In genomic region chr5:137759971-137760412, GRCm38 (mm10) we compare ENCODE assay signal across 8 mouse cellular contexts. TPM values are rescaled to one million over a fixed set of nuclear protein-coding genes. Genes with fewer than 3 reads are reported as not detected.
DNase-seq lines count a peak whose midpoint lies in the region; ATAC-seq and TF ChIP-seq lines count a peak whose summit lies in the region.

No protein-coding gene starts in this region.

- peak; percentile 75 for ATAC-seq in embryonic facial prominence, embryonic 13.5 days (ENCODE audit: insufficient number of reproducible peaks, insufficient read depth, low FRiP score, low TSS enrichment, low read depth)
- ATAC-seq in limb, embryonic 13.5 days (ENCODE audit: low FRiP score, low read depth), result peak; percentile 37; the same call in 1 of the 2 replicates
- ATAC-seq in midbrain, embryonic 16.5 days, result peak; percentile 76

- H3K27me3 ChIP-seq in embryonic facial prominence, embryonic 13.5 days, result no peaks in the 10 kb centered on the region
- H3K27me3 ChIP-seq in kidney, adult 2 months (replicated peaks; ENCODE audit: control insufficient read depth, insufficient read depth, low read length), result no peaks in the 10 kb centered on the region
- no peaks in the 10 kb centered on the region for H3K27me3 ChIP-seq in limb, embryonic 13.5 days
- H3K27me3 ChIP-seq in midbrain, embryonic 16.5 days (ENCODE audit: control insufficient read depth, insufficient read depth, low read depth, low read length), result no peaks in the 10 kb centered on the region

- DNase-seq in 3T3-L1 (ENCODE audit: low read depth, low spot score), result peak; percentile 99
- peak; percentile 90 for DNase-seq in adrenal gland, postnatal 10 days
- DNase-seq in heart, adult 18-20 months, result peak; percentile 90 to 91
- peak; percentile 95 for DNase-seq in kidney, adult 2 months
- DNase-seq in spleen, postnatal 14 days (ENCODE audit: low spot score in 2 of 2), result peak; percentile 67 to 81

- peaks cover 16% of the 10 kb centered on the region; the same call in 1 of the 2 replicates for H3K4me1 ChIP-seq in embryonic facial prominence, embryonic 13.5 days
- peaks cover 9% of the 10 kb centered on the region for H3K4me1 ChIP-seq in kidney, adult 2 months (ENCODE audit: control insufficient read depth, insufficient read depth, low read length)
- H3K4me1 ChIP-seq in limb, embryonic 13.5 days, result 0 out of 2 replicates have a peak, but pooled peaks cover 7% of the 10 kb centered on the region
- H3K4me1 ChIP-seq in midbrain, embryonic 16.5 days (ENCODE audit: control insufficient read depth, insufficient read depth, low read length), result peaks cover 9% of the 10 kb centered on the region; the same call in 1 of the 2 replicates

- no peak overlapping the region for H3K4me3 ChIP-seq in embryonic facial prominence, embryonic 13.5 days
- H3K4me3 ChIP-seq in kidney, adult 2 months (ENCODE audit: insufficient read depth, low read depth, low read length), result no peak overlapping the region
- H3K4me3 ChIP-seq in limb, embryonic 13.5 days, result no peak overlapping the region
- H3K4me3 ChIP-seq in midbrain, embryonic 16.5 days (ENCODE audit: low read depth, low read length), result no peak overlapping the region

- no peak overlapping the region for H3K4me2 ChIP-seq in embryonic facial prominence, embryonic 13.5 days
- H3K4me2 ChIP-seq in limb, embryonic 13.5 days (replicated peaks), result no peak overlapping the region
- H3K4me2 ChIP-seq in midbrain, embryonic 16.5 days (ENCODE audit: low read length), result no peak overlapping the region

- no peak for TF ChIP-seq POLR2A in kidney, adult 2 months (IDR thresholded peaks at IDR 0.05; ENCODE audit: low read depth, low read length)

- peaks cover 41% of the 10 kb centered on the region for H3K36me3 ChIP-seq in embryonic facial prominence, embryonic 13.5 days
- H3K36me3 ChIP-seq in kidney, adult 2 months (ENCODE audit: control insufficient read depth, insufficient read depth, low read length), result no peaks in the 10 kb centered on the region; the same call in 1 of the 2 replicates
- H3K36me3 ChIP-seq in limb, embryonic 13.5 days, result peaks cover 44% of the 10 kb centered on the region
- no peaks in the 10 kb centered on the region for H3K36me3 ChIP-seq in midbrain, embryonic 16.5 days (ENCODE audit: control insufficient read depth, insufficient read depth, low read length)

- WGBS in embryonic facial prominence, embryonic 13.5 days, result 19% methylated on average over 4 of the region's 4 CpGs
- 26% methylated on average over 4 of the region's 4 CpGs for WGBS in kidney, adult 2 months
- 36% methylated on average over 4 of the region's 4 CpGs for WGBS in limb, embryonic 13.5 days
- whole genome bisulfite sequencing in midbrain, embryonic 16.5 days, result 27% methylated on average over 4 of the region's 4 CpGs

- H3K9me3 ChIP-seq in embryonic facial prominence, embryonic 13.5 days, result no peaks in the 10 kb centered on the region
- no peaks in the 10 kb centered on the region for H3K9me3 ChIP-seq in limb, embryonic 13.5 days
- H3K9me3 ChIP-seq in midbrain, embryonic 16.5 days (replicated peaks; ENCODE audit: control insufficient read depth, low read length, poor library complexity, severe bottlenecking), result no peaks in the 10 kb centered on the region

- H3K9ac ChIP-seq in embryonic facial prominence, embryonic 13.5 days, result no peak overlapping the region
- H3K9ac ChIP-seq in limb, embryonic 13.5 days, result no peak overlapping the region
- no peak overlapping the region for H3K9ac ChIP-seq in midbrain, embryonic 16.5 days (ENCODE audit: low read depth, low read length)

- TF ChIP-seq CTCF in kidney, adult 2 months (conservative IDR thresholded peaks at IDR 0.05; ENCODE audit: insufficient read depth, insufficient read length, low read depth, low read length), result peak; percentile 81

- peak overlapping the region; percentile 48; the same call in 1 of the 2 replicates for H3K27ac ChIP-seq in embryonic facial prominence, embryonic 13.5 days
- peak overlapping the region; percentile 50 for H3K27ac ChIP-seq in kidney, adult 2 months (ENCODE audit: insufficient read depth, low read depth, low read length)
- H3K27ac ChIP-seq in limb, embryonic 13.5 days, result 0 out of 2 replicates have a peak overlapping the region, but pooled peaks have one; percentile 3
- H3K27ac ChIP-seq in midbrain, embryonic 16.5 days (ENCODE audit: low read length), result peak overlapping the region; percentile 33; the same call in 1 of the 2 replicates

RNA-seq across cellular contexts. Expression of gene Tsc22d4, which starts 14.5 kb away (rescaled TPM):
- 100 to 1,000 TPM in 1 of 2 experiments, 10 to 100 TPM in 1; 88.3 to 101 TPM for total RNA-seq in adrenal gland, postnatal 10 days (2021)
- polyA plus RNA-seq in embryonic facial prominence, embryonic 13.5 days (2015; fragmentation: Nextera tagmentation; extraction: Ambion mirVana), result 129 and 134 TPM in 2 replicates
- total RNA-seq in heart, adult 18-20 months (2021), result 100 to 1,000 TPM; 240 to 253 TPM
- 71.2 and 78.4 TPM in 2 replicates for polyA plus RNA-seq in kidney, adult 2 months (2012; rRNA removed)
- polyA plus RNA-seq in limb, embryonic 13.5 days (2015; fragmentation: Nextera tagmentation; extraction: Ambion mirVana), result 128 and 134 TPM in 2 replicates
- 55.4 and 74.1 TPM in 2 replicates for polyA plus RNA-seq in midbrain, embryonic 16.5 days (2015; fragmentation: Nextera tagmentation; extraction: Ambion mirVana)

RNA-seq across cellular contexts. Expression of gene Nyap1, which starts 18.6 kb away (rescaled TPM):
- 1 to 10 TPM; 4.9 to 6.5 TPM for total RNA-seq in adrenal gland, postnatal 10 days (2021)
- 3.5 and 4.4 TPM in 2 replicates for polyA plus RNA-seq in embryonic facial prominence, embryonic 13.5 days (2015; fragmentation: Nextera tagmentation; extraction: Ambion mirVana)
- total RNA-seq in heart, adult 18-20 months (2021), result 1 to 10 TPM in 1 of 2 experiments, under 1 TPM in 1; 0.79 to 1.1 TPM
- polyA plus RNA-seq in kidney, adult 2 months (2012; rRNA removed), result 3.1 and 4.1 TPM in 2 replicates
- 2.9 and 4.0 TPM in 2 replicates for polyA plus RNA-seq in limb, embryonic 13.5 days (2015; fragmentation: Nextera tagmentation; extraction: Ambion mirVana)
- 67.2 and 67.5 TPM in 2 replicates for polyA plus RNA-seq in midbrain, embryonic 16.5 days (2015; fragmentation: Nextera tagmentation; extraction: Ambion mirVana)

RNA-seq across cellular contexts. Expression of gene Ppp1r35, which starts 18.7 kb away (rescaled TPM):
- 10 to 100 TPM; 21.6 to 23.1 TPM for total RNA-seq in adrenal gland, postnatal 10 days (2021)
- polyA plus RNA-seq in embryonic facial prominence, embryonic 13.5 days (2015; fragmentation: Nextera tagmentation; extraction: Ambion mirVana), result 28.4 and 30.6 TPM in 2 replicates
- 10 to 100 TPM in 1 of 2 experiments, 1 to 10 TPM in 1; 9.9 to 12.0 TPM for total RNA-seq in heart, adult 18-20 months (2021)
- polyA plus RNA-seq in kidney, adult 2 months (2012; rRNA removed), result 30.6 and 36.6 TPM in 2 replicates
- polyA plus RNA-seq in limb, embryonic 13.5 days (2015; fragmentation: Nextera tagmentation; extraction: Ambion mirVana), result 26.5 and 27.2 TPM in 2 replicates
- 33.5 and 36.6 TPM in 2 replicates for polyA plus RNA-seq in midbrain, embryonic 16.5 days (2015; fragmentation: Nextera tagmentation; extraction: Ambion mirVana)

RNA-seq across cellular contexts. Expression of gene Mepce, which starts 27.5 kb away (rescaled TPM):
- total RNA-seq in adrenal gland, postnatal 10 days (2021), result 10 to 100 TPM; 43.5 to 47.9 TPM
- polyA plus RNA-seq in embryonic facial prominence, embryonic 13.5 days (2015; fragmentation: Nextera tagmentation; extraction: Ambion mirVana), result 14.2 and 14.7 TPM in 2 replicates
- 10 to 100 TPM; 24.2 to 28.7 TPM for total RNA-seq in heart, adult 18-20 months (2021)
- 41.0 and 42.9 TPM in 2 replicates for polyA plus RNA-seq in kidney, adult 2 months (2012; rRNA removed)
- polyA plus RNA-seq in limb, embryonic 13.5 days (2015; fragmentation: Nextera tagmentation; extraction: Ambion mirVana), result 11.7 and 11.8 TPM in 2 replicates
- polyA plus RNA-seq in midbrain, embryonic 16.5 days (2015; fragmentation: Nextera tagmentation; extraction: Ambion mirVana), result 10.4 and 11.6 TPM in 2 replicates

RNA-seq across cellular contexts. Expression of gene Zcwpw1, which starts 27.6 kb away (rescaled TPM):
- total RNA-seq in adrenal gland, postnatal 10 days (2021), result 1 to 10 TPM; 5.9 to 6.7 TPM
- 36.1 and 39.7 TPM in 2 replicates for polyA plus RNA-seq in embryonic facial prominence, embryonic 13.5 days (2015; fragmentation: Nextera tagmentation; extraction: Ambion mirVana)
- total RNA-seq in heart, adult 18-20 months (2021), result under 1 TPM; 0.22 to 0.72 TPM
- 1.6 and 2.5 TPM in 2 replicates for polyA plus RNA-seq in kidney, adult 2 months (2012; rRNA removed)
- polyA plus RNA-seq in limb, embryonic 13.5 days (2015; fragmentation: Nextera tagmentation; extraction: Ambion mirVana), result 35.3 and 36.0 TPM in 2 replicates
- polyA plus RNA-seq in midbrain, embryonic 16.5 days (2015; fragmentation: Nextera tagmentation; extraction: Ambion mirVana), result 11.6 and 13.1 TPM in 2 replicates

Comparison
In these comparisons a context has a peak if more than half of its experiments do, and no peak if none do; other contexts are left out.
1. RNA of gene Nyap1, which starts 18.6 kb away (polyA plus RNA-seq): 67.2 to 67.5 TPM in midbrain, embryonic 16.5 days; 2.9 to 4.0 TPM in limb, embryonic 13.5 days, 3.5 to 4.4 TPM in embryonic facial prominence, embryonic 13.5 days and 3.1 to 4.1 TPM in kidney, adult 2 months; every median in the first group is over 10 times any median in the second.
2. Peak in every context shown above with its lines, with median percentiles within 50 percentile points of each other: DNase-seq, ATAC-seq and H3K27ac ChIP-seq.